Mouse (Mus musculus) liver, postnatal 0 days (tissue): Measurements from ENCODE around the gene Cadm2. TPM values are rescaled to one million over a fixed set of nuclear protein-coding genes. Genes with fewer than 3 reads are reported as not detected.

Experiments
- ATAC-seq: fragments of 200-750 bp; cut with Nextera tagmentation; 2 replicates; pipeline ENCODE4 v1.8.0; 2017; ENCODE audit warnings: mild to moderate bottlenecking, moderate library complexity
- DNase-seq: peaks from one replicate; pipeline ENCODE4 v3.0.0-alpha.2; 2016
- H3K27ac ChIP-seq: fragments of 300-500 bp; sonication (generic); 2 replicates; pipeline ENCODE4 v1.5.1; 2014; ENCODE audit warnings: antibody characterized with exemption, moderate library complexity, mild to moderate bottlenecking, low read depth
- H3K27me3 ChIP-seq: fragments of 300-500 bp; sonication (generic); 2 replicates; pipeline ENCODE4 v1.6.1; 2014; ENCODE audit warnings: low read length, control low read depth, mixed read lengths; ENCODE audit not compliant: insufficient read depth
- H3K36me3 ChIP-seq: fragments of 300-500 bp; sonication (generic); replicated peaks from 2 replicates; pipeline ENCODE4 v1.6.1; 2014; ENCODE audit warnings: mild to moderate bottlenecking, control low read depth, low read length, moderate library complexity, mixed read lengths; ENCODE audit not compliant: insufficient read depth
- H3K4me1 ChIP-seq: fragments of 300-500 bp; sonication (generic); 2 replicates; pipeline ENCODE4 v1.6.1; 2014; ENCODE audit warnings: antibody characterized with exemption, mild to moderate bottlenecking, control low read depth; ENCODE audit not compliant: insufficient read depth
- H3K4me2 ChIP-seq: fragments of 300-500 bp; sonication (generic); 2 replicates; pipeline ENCODE4 v1.6.1; 2014; ENCODE audit warnings: low read depth, mild to moderate bottlenecking, low read length, moderate library complexity, mixed read lengths
- H3K4me3 ChIP-seq: fragments of 300-500 bp; sonication (generic); 2 replicates; pipeline ENCODE4 v1.5.1; 2014; ENCODE audit warnings: low read depth, low read length
- H3K9ac ChIP-seq: fragments of 300-500 bp; sonication (generic); replicated peaks from 2 replicates; pipeline ENCODE4 v1.6.1; 2014; ENCODE audit warnings: mild to moderate bottlenecking, moderate library complexity
- H3K9me3 ChIP-seq: fragments of 300-500 bp; sonication (generic); 2 replicates; pipeline ENCODE4 v1.6.1; 2016; ENCODE audit warnings: mild to moderate bottlenecking, control low read depth, low read length, mixed read lengths
- CTCF ChIP-seq: sonication (generic); IDR thresholded peaks from 2 replicates; pipeline ENCODE4 v1.5.1; 2016; ENCODE audit warnings: antibody characterized with exemption, low read depth
- EP300 ChIP-seq: IDR thresholded peaks from 2 replicates; pipeline ENCODE4 v1.6.1; 2016; ENCODE audit warnings: antibody characterized with exemption, low read depth, mild to moderate bottlenecking
- WGBS: fragments of 180-500 bp; shearing (Covaris S2); extraction: QIAGEN DNeasy Blood & Tissue Kit; methylation state at CpG from one replicate; pipeline ENCODE4 v1.1.7; 2014; ENCODE audit not compliant: insufficient replicate concordance; 5-methylcytosine and 5-hydroxymethylcytosine counted together
- polyA plus RNA-seq: library from polyadenylated mRNA; unstranded; fragments of >200 nt; fragmentation: Nextera tagmentation; extraction: Ambion mirVana; gene quantifications from 2 replicates; pipeline ENCODE4 v1.2.1, GENCODE M21; 2015

Cadm2 gene
- polyA plus RNA-seq, 1 experiment from 2014 or later = not detected

- 70% methylated on average over 2 of the region's 2 CpGs for WGBS
- Histone ChIP-seq H3K27me3 (no peaks in the 10 kb centered on the region), H3K4me1 (no peaks in the 10 kb centered on the region), H3K4me3 (no peak overlapping the region), H3K9ac (no peak overlapping the region), H3K27ac (no peak overlapping the region), H3K4me2 (no peak overlapping the region), H3K36me3 (no peaks in the 10 kb centered on the region), H3K9me3 (no peaks in the 10 kb centered on the region)
- TF ChIP-seq CTCF (no peak), EP300 (no peak)
- DNase-seq = no peak
- no peak for ATAC-seq
These were observed 872.2 kb downstream of the Cadm2 start for GRCm38 (mm10) chr16:66748533-66748932.

GRCm38 (mm10) chr16:66731212-66731611 is 889.5 kb downstream of the Cadm2 start:
- WGBS = 57% methylated on average over 3 of the region's 3 CpGs
- ATAC-seq = no peak
- Histone ChIP-seq H3K27ac (no peak overlapping the region), H3K4me3 (no peak overlapping the region), H3K4me2 (no peak overlapping the region), H3K9me3 (no peaks in the 10 kb centered on the region), H3K9ac (no peak overlapping the region), H3K36me3 (no peaks in the 10 kb centered on the region), H3K27me3 (no peaks in the 10 kb centered on the region), H3K4me1 (no peaks in the 10 kb centered on the region)
- TF ChIP-seq EP300 (no peak), CTCF (no peak)
- DNase-seq = no peak

- Histone ChIP-seq H3K36me3 (no peaks in the 10 kb centered on the region), H3K4me1 (no peaks in the 10 kb centered on the region), H3K4me3 (no peak overlapping the region), H3K9ac (no peak overlapping the region), H3K4me2 (no peak overlapping the region), H3K27me3 (no peaks in the 10 kb centered on the region), H3K9me3 (no peaks in the 10 kb centered on the region), H3K27ac (no peak overlapping the region)
- DNase-seq (no peak), ATAC-seq (no peak)
- 59% methylated on average over 3 of the region's 3 CpGs for WGBS
- TF ChIP-seq EP300 = no peak
- no peak for TF ChIP-seq CTCF
These were observed 914.2 kb downstream of the Cadm2 start for GRCm38 (mm10) chr16:66706476-66706875.

- no peak overlapping the region for H3K4me3 ChIP-seq
- no peaks in the 10 kb centered on the region for H3K9me3 ChIP-seq
- H3K4me1 ChIP-seq = no peaks in the 10 kb centered on the region
- H3K36me3 ChIP-seq = no peaks in the 10 kb centered on the region
- DNase-seq = no peak
- H3K9ac ChIP-seq = no peak overlapping the region
- H3K27me3 ChIP-seq = no peaks in the 10 kb centered on the region
- no peak for TF ChIP-seq EP300
- no peak for TF ChIP-seq CTCF
- no peak overlapping the region for H3K27ac ChIP-seq
- ATAC-seq = no peak
- H3K4me2 ChIP-seq = no peak overlapping the region
These were observed 925.9 kb downstream of the Cadm2 start for GRCm38 (mm10) chr16:66694783-66695182.

- no peaks in the 10 kb centered on the region for H3K4me1 ChIP-seq
- no peak overlapping the region for H3K27ac ChIP-seq
- H3K36me3 ChIP-seq = no peaks in the 10 kb centered on the region
- ATAC-seq (no peak), DNase-seq (no peak)
- H3K9ac ChIP-seq = no peak overlapping the region
- no peak overlapping the region for H3K4me3 ChIP-seq
- H3K27me3 ChIP-seq = no peaks in the 10 kb centered on the region
- no peaks in the 10 kb centered on the region for H3K9me3 ChIP-seq
- H3K4me2 ChIP-seq = no peak overlapping the region
- no peak for TF ChIP-seq EP300
- TF ChIP-seq CTCF = no peak
These were observed 943.5 kb downstream of the Cadm2 start for GRCm38 (mm10) chr16:66677241-66677640.

GRCm38 (mm10) chr16:66651013-66651362 is 969.7 kb downstream of the Cadm2 start:
- no peaks in the 10 kb centered on the region for H3K36me3 ChIP-seq
- no peak overlapping the region for H3K9ac ChIP-seq
- 63% methylated on average over 1 of the region's 1 CpGs for WGBS
- H3K4me3 ChIP-seq = no peak overlapping the region
- H3K27ac ChIP-seq = no peak overlapping the region
- peaks cover 3% of the 10 kb centered on the region; the same call in 1 of the 2 replicates for H3K9me3 ChIP-seq
- ATAC-seq = no peak
- TF ChIP-seq CTCF (no peak), EP300 (no peak)
- H3K27me3 ChIP-seq = no peaks in the 10 kb centered on the region
- H3K4me1 ChIP-seq = no peaks in the 10 kb centered on the region
- H3K4me2 ChIP-seq = no peak overlapping the region
- DNase-seq = no peak

- no peaks in the 10 kb centered on the region for H3K4me1 ChIP-seq
- DNase-seq (no peak), ATAC-seq (no peak)
- H3K4me3 ChIP-seq = no peak overlapping the region
- H3K9ac ChIP-seq = no peak overlapping the region
- 79% methylated on average over 11 of the region's 11 CpGs for WGBS
- H3K27ac ChIP-seq = no peak overlapping the region
- H3K4me2 ChIP-seq = no peak overlapping the region
- TF ChIP-seq CTCF (no peak), EP300 (no peak)
- H3K36me3 ChIP-seq = no peaks in the 10 kb centered on the region
- no peaks in the 10 kb centered on the region for H3K27me3 ChIP-seq
- H3K9me3 ChIP-seq = peaks cover 3% of the 10 kb centered on the region; the same call in 1 of the 2 replicates
These were observed 970.2 kb downstream of the Cadm2 start for GRCm38 (mm10) chr16:66650348-66651012.
